Mouse (Mus musculus): ENCODE data around the gene Upf2. TPM values are rescaled to one million over a fixed set of nuclear protein-coding genes. Genes with fewer than 3 reads are reported as not detected.
"Not testable (repeated sequence)": the region's sequence is repeated elsewhere in the genome, so short reads cannot be mapped to it uniquely, and the experiment has no call there.

The Upf2 gene
- polyA plus RNA-seq, 1 experiment from 2014 or later = 14.0 TPM

DNA sequence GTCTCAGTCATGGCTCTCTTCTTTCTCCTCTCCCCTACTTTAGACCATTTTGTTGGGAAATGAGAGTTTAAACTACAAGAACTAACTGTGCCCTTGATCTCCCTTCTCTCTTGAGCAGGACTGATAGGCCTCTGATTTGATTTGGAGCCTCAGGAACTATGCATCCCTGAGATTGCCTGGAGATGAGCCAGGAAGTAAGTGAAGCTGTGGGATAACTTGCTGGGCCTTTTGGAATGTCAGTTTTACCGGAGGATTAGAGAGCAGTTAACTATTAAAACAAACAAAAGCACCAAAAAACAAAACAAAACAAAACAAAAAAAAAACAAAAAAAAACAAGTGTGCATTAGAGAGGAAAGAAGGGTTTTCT is 124.2 kb downstream of the Upf2 start:
- Histone ChIP-seq H3K27ac (no peak overlapping the region), H3K9ac (no peak overlapping the region), H3K9me3 (no peaks in the 10 kb centered on the region), H3K27me3 (no peaks in the 10 kb centered on the region), H3K4me3 (replicated peaks) (no peak overlapping the region), H3K4me2 (no peak overlapping the region), H3K4me1 (0 out of 2 replicates have a peak, but pooled peaks cover 8% of the 10 kb centered on the region), H3K36me3 (replicated peaks) (no peaks in the 10 kb centered on the region)
- ATAC-seq (ENCODE audit: low FRiP score) = no peak
- WGBS = 71% methylated on average over 1 of the region's 1 CpGs

DNA sequence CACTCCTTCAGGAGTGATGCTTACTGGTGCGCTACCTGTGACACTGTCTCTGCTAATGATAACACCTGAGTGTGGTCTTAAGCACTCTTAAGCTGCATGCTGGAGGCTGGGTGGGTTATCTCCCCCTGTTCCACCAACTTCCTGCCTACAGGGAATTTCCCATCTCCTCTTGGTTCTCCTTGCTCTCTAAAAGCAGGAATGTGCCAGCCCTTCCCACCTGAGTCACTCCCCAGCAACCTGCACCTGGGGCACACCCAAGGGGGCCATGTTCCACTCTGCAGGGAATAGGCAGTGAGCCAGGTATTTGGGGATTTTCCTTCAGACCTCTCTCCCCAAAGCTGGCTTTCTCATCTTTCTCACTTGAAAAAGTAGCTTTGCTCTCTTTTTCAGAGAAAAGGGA is 128.8 kb downstream of the Upf2 start:
- Histone ChIP-seq H3K4me2 (no peak overlapping the region), H3K27ac (no peak overlapping the region), H3K27me3 (no peaks in the 10 kb centered on the region), H3K9ac (no peak overlapping the region), H3K4me3 (replicated peaks) (no peak overlapping the region), H3K4me1 (0 out of 2 replicates have a peak, but pooled peaks cover 4% of the 10 kb centered on the region), H3K9me3 (no peaks in the 10 kb centered on the region), H3K36me3 (replicated peaks) (no peaks in the 10 kb centered on the region)
- no peak for ATAC-seq (ENCODE audit: low FRiP score)
- 83% methylated on average over 1 of the region's 1 CpGs for WGBS

- Histone ChIP-seq H3K36me3 (replicated peaks) (no peaks in the 10 kb centered on the region), H3K27me3 (no peaks in the 10 kb centered on the region), H3K4me1 (no peaks in the 10 kb centered on the region), H3K9me3 (no peaks in the 10 kb centered on the region), H3K27ac (no peak overlapping the region), H3K9ac (no peak overlapping the region), H3K4me3 (replicated peaks) (no peak overlapping the region), H3K4me2 (no peak overlapping the region)
- 66% methylated on average over 8 of the region's 8 CpGs for WGBS
- no peak for ATAC-seq (ENCODE audit: low FRiP score)
Observed at GRCm38 (mm10) chr2:6081108-6081507, 129.8 kb downstream of the Upf2 start.

DNA sequence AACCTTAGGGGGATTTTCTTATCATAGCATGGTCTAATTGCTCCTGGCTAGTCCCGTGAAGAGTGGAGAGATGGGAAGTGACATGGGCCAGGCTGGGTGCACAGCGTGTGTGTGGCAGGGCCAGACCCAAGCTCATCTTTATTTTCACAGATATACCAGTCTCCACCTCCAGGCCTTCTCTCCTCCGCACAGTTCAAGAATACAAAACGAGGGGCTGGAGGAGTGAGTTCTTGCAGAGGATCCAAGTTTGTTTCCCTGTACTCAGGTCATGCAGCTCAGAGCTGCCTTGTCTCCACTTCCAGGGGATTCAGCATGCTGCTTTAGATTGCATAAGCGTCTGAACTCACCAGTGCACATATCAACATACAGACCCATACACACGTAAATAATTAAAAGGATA is 131.3 kb downstream of the Upf2 start:
- Histone ChIP-seq H3K36me3 (replicated peaks) (no peaks in the 10 kb centered on the region), H3K27ac (no peak overlapping the region), H3K4me3 (replicated peaks) (no peak overlapping the region), H3K9ac (no peak overlapping the region), H3K4me2 (no peak overlapping the region), H3K9me3 (no peaks in the 10 kb centered on the region), H3K4me1 (no peaks in the 10 kb centered on the region), H3K27me3 (no peaks in the 10 kb centered on the region)
- WGBS = 86% methylated on average over 6 of the region's 6 CpGs
- no peak for ATAC-seq (ENCODE audit: low FRiP score)

GRCm38 (mm10) chr2:6083696-6084095 is 132.4 kb downstream of the Upf2 start:
- ATAC-seq (ENCODE audit: low FRiP score) = no peak
- H3K36me3 ChIP-seq (replicated peaks) = no peaks in the 10 kb centered on the region
- H3K27ac ChIP-seq = no peak overlapping the region
- no peaks in the 10 kb centered on the region for H3K27me3 ChIP-seq
- H3K4me1 ChIP-seq = no peaks in the 10 kb centered on the region
- H3K9ac ChIP-seq = no peak overlapping the region
- no peaks in the 10 kb centered on the region for H3K9me3 ChIP-seq
- H3K4me3 ChIP-seq (replicated peaks) = no peak overlapping the region
- WGBS = 88% methylated on average over 1 of the region's 1 CpGs
- no peak overlapping the region for H3K4me2 ChIP-seq

- H3K9ac ChIP-seq = no peak overlapping the region
- no peak overlapping the region for H3K4me3 ChIP-seq (replicated peaks)
- H3K36me3 ChIP-seq (replicated peaks) = no peaks in the 10 kb centered on the region
- H3K27ac ChIP-seq = no peak overlapping the region
- no peaks in the 10 kb centered on the region for H3K9me3 ChIP-seq
- no peaks in the 10 kb centered on the region for H3K27me3 ChIP-seq
- 82% methylated on average over 19 of the region's 19 CpGs for WGBS
- H3K4me2 ChIP-seq = no peak overlapping the region
- H3K4me1 ChIP-seq = no peaks in the 10 kb centered on the region
- no peak for ATAC-seq (ENCODE audit: low FRiP score)
Observed at GRCm38 (mm10) chr2:6085622-6086530, 134.6 kb downstream of the Upf2 start.

GRCm38 (mm10) chr2:6087151-6087550 is 135.9 kb downstream of the Upf2 start:
- Histone ChIP-seq H3K4me3 (replicated peaks) (no peak overlapping the region), H3K27ac (no peak overlapping the region), H3K36me3 (replicated peaks) (no peaks in the 10 kb centered on the region), H3K27me3 (no peaks in the 10 kb centered on the region), H3K9ac (no peak overlapping the region), H3K4me1 (no peaks in the 10 kb centered on the region), H3K4me2 (no peak overlapping the region), H3K9me3 (no peaks in the 10 kb centered on the region)
- WGBS = 85% methylated on average over 5 of the region's 5 CpGs
- no peak for ATAC-seq (ENCODE audit: low FRiP score)

DNA sequence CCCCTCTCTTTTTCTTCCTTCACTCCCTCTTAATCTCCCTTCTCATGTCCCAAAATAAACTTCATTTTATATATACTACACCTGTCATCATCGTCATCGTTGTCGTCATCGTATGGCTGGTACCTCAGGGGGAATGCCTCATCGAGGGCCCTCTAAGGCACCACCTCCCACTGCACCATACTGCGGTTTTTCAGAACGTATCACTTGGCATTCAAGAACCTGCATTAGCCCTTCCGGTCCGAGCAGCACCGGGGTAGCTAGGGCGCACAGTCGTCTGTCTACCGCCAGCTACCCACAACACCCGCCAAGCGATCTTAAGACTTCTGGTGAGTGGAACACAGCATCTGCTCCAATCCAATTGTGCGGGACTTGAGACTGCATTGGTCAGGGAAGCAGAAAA is 138.7 kb downstream of the Upf2 start:
- 88% methylated on average over 16 of the region's 16 CpGs for WGBS
- not testable (repeated sequence) for H3K27me3 ChIP-seq; H3K4me1 ChIP-seq; ATAC-seq (ENCODE audit: low FRiP score); H3K9ac ChIP-seq; H3K4me3 ChIP-seq (replicated peaks); H3K36me3 ChIP-seq (replicated peaks); H3K4me2 ChIP-seq; H3K27ac ChIP-seq; H3K9me3 ChIP-seq

GRCm38 (mm10) chr2:6097113-6097716 is 145.9 kb downstream of the Upf2 start:
- H3K36me3 ChIP-seq (replicated peaks) = no peaks in the 10 kb centered on the region
- no peak overlapping the region for H3K4me2 ChIP-seq
- no peak for ATAC-seq (ENCODE audit: low FRiP score)
- H3K4me3 ChIP-seq (replicated peaks) = no peak overlapping the region
- WGBS = 76% methylated on average over 7 of the region's 7 CpGs
- no peak overlapping the region for H3K9ac ChIP-seq
- no peak overlapping the region for H3K27ac ChIP-seq
- H3K27me3 ChIP-seq = peaks cover 21% of the 10 kb centered on the region
- H3K9me3 ChIP-seq = no peaks in the 10 kb centered on the region
- H3K4me1 ChIP-seq = peaks cover 12% of the 10 kb centered on the region

DNA sequence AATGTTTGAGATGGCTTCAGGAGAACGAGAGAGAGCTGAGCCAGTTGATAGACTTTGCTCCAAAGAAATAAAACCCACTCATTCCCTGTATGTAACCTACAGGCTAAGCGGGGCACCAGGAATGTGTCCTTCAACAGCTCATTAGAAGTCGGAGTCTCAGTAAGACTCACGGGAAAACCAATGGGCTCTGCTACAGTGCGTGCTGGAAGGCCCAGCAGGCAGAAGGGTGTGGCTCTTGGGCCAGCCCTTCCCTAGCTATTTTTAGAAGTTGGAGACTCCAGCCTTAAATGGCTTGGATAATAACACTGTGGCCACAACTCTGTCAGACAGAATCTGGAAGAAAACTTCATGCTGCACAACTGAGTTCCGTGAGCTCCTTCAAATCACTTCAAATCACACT is 147.7 kb downstream of the Upf2 start:
- Histone ChIP-seq H3K4me2 (no peak overlapping the region), H3K27me3 (peaks cover 21% of the 10 kb centered on the region), H3K9ac (no peak overlapping the region), H3K4me1 (peaks cover 12% of the 10 kb centered on the region), H3K36me3 (replicated peaks) (no peaks in the 10 kb centered on the region), H3K27ac (no peak overlapping the region), H3K4me3 (replicated peaks) (no peak overlapping the region), H3K9me3 (no peaks in the 10 kb centered on the region)
- no peak for ATAC-seq (ENCODE audit: low FRiP score)
- WGBS = 38% methylated on average over 6 of the region's 6 CpGs

- Histone ChIP-seq H3K27ac (no peak overlapping the region), H3K36me3 (replicated peaks) (no peaks in the 10 kb centered on the region), H3K27me3 (peaks cover 21% of the 10 kb centered on the region), H3K4me2 (no peak overlapping the region), H3K4me3 (replicated peaks) (no peak overlapping the region), H3K9ac (no peak overlapping the region), H3K9me3 (no peaks in the 10 kb centered on the region), H3K4me1 (peaks cover 12% of the 10 kb centered on the region)
- 82% methylated on average over 9 of the region's 9 CpGs for WGBS
- ATAC-seq (ENCODE audit: low FRiP score) = no peak
Observed at GRCm38 (mm10) chr2:6099443-6099842, 148.2 kb downstream of the Upf2 start.

DNA sequence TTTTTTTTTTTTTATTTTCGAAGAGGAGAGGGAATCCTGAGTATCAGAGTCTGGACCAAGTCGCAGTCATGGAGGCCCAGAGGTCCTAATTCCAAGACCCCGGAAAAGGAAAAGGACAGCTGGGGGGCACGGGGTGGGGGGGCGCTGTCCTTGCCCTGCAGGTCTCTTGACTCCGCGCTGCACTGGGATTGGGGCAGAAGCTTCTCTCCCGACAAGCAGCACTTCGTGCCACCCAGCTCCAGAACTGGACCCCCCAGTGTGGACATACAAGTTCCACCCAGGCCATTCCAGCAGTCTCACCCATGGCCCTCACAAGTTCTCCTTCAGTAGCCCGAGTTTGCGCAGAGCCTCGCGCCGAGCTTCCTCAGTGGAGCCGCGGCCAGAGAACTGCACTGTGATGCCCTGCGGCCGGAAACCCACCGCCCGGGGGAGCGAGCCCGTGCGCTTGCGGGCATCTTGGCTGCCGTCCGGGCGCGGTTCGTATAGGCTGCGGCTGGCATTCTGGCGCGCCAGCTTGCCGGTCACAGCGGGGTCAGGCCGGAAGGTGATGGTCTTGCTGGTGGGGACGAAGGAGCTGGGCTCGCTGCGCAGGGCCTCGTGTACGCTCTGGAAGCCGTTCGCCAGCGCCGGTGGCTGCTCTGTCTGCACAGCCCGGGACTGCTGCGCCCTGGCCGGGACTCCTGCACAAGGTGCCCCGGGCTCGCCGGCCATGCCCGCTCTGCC is 148.9 kb downstream of the Upf2 start:
- Histone ChIP-seq H3K27me3 (peaks cover 21% of the 10 kb centered on the region), H3K4me3 (replicated peaks) (peak overlapping the region; percentile 49), H3K4me1 (peaks cover 12% of the 10 kb centered on the region), H3K9ac (peak overlapping the region; percentile 47), H3K36me3 (replicated peaks) (no peaks in the 10 kb centered on the region), H3K27ac (no peak overlapping the region), H3K9me3 (no peaks in the 10 kb centered on the region), H3K4me2 (peak overlapping the region; percentile 91)
- peak; percentile 57 for ATAC-seq (ENCODE audit: low FRiP score)
- WGBS = 13% methylated on average over 50 of the region's 51 CpGs

Data from forebrain, embryonic 12.5 days (tissue).